Mouse (Mus musculus): Measurements from ENCODE around the gene Uxs1. TPM values are rescaled to one million over a fixed set of nuclear protein-coding genes. Genes with fewer than 3 reads are reported as not detected.

Uxs1 gene
- polyA plus RNA-seq, 1 experiment: 16.3 TPM

GRCm38 (mm10) chr1:43781195-43781594 is 46.4 kb downstream of the Uxs1 start:
- TF ChIP-seq POLR2A (IDR thresholded peaks at IDR 0.05; ENCODE audit: borderline replicate concordance, low read depth, low read length) (no peak), CTCF (IDR thresholded peaks at IDR 0.05; ENCODE audit: low read depth, low read length) (no peak)
- no peak overlapping the region for H3K4me3 ChIP-seq (ENCODE audit: insufficient read depth, low read length)
- no peak overlapping the region for H3K27ac ChIP-seq (ENCODE audit: insufficient read depth, low read depth, low read length)
- H3K4me1 ChIP-seq (ENCODE audit: control insufficient read depth, insufficient read depth, low read length): no peaks in the 10 kb centered on the region; the same call in 1 of the 2 replicates

GRCm38 (mm10) chr1:43776106-43776505 is 51.5 kb downstream of the Uxs1 start:
- H3K27ac ChIP-seq (ENCODE audit: insufficient read depth, low read depth, low read length): no peak overlapping the region
- no peaks in the 10 kb centered on the region for H3K4me1 ChIP-seq (ENCODE audit: control insufficient read depth, insufficient read depth, low read length)
- H3K4me3 ChIP-seq (ENCODE audit: insufficient read depth, low read length): no peak overlapping the region
- TF ChIP-seq CTCF (IDR thresholded peaks at IDR 0.05; ENCODE audit: low read depth, low read length) (no peak), POLR2A (IDR thresholded peaks at IDR 0.05; ENCODE audit: borderline replicate concordance, low read depth, low read length) (no peak)

GRCm38 (mm10) chr1:43774126-43774525 is 53.5 kb downstream of the Uxs1 start:
- no peak overlapping the region for H3K4me3 ChIP-seq (ENCODE audit: insufficient read depth, low read length)

GRCm38 (mm10) chr1:43772694-43773093 is 54.9 kb downstream of the Uxs1 start:
- Histone ChIP-seq H3K4me1 (ENCODE audit: control insufficient read depth, insufficient read depth, low read length) (no peaks in the 10 kb centered on the region), H3K27ac (ENCODE audit: insufficient read depth, low read depth, low read length) (no peak overlapping the region), H3K4me3 (ENCODE audit: insufficient read depth, low read length) (no peak overlapping the region)
- no peak for TF ChIP-seq CTCF (IDR thresholded peaks at IDR 0.05; ENCODE audit: low read depth, low read length)
- no peak for TF ChIP-seq POLR2A (IDR thresholded peaks at IDR 0.05; ENCODE audit: borderline replicate concordance, low read depth, low read length)

More at GRCm38 (mm10) chr1:43774126-43774525, 53.5 kb downstream of the Uxs1 start:
- TF ChIP-seq POLR2A (IDR thresholded peaks at IDR 0.05; ENCODE audit: borderline replicate concordance, low read depth, low read length): no peak
- no peak for TF ChIP-seq CTCF (IDR thresholded peaks at IDR 0.05; ENCODE audit: low read depth, low read length)
- no peaks in the 10 kb centered on the region for H3K4me1 ChIP-seq (ENCODE audit: control insufficient read depth, insufficient read depth, low read length)
- H3K27ac ChIP-seq (ENCODE audit: insufficient read depth, low read depth, low read length): no peak overlapping the region

GRCm38 (mm10) chr1:43770032-43770431 is 57.6 kb downstream of the Uxs1 start:
- H3K4me3 ChIP-seq (ENCODE audit: insufficient read depth, low read length): no peak overlapping the region
- no peak overlapping the region for H3K27ac ChIP-seq (ENCODE audit: insufficient read depth, low read depth, low read length)
- H3K4me1 ChIP-seq (ENCODE audit: control insufficient read depth, insufficient read depth, low read length): no peaks in the 10 kb centered on the region
- TF ChIP-seq CTCF (IDR thresholded peaks at IDR 0.05; ENCODE audit: low read depth, low read length) (no peak), POLR2A (IDR thresholded peaks at IDR 0.05; ENCODE audit: borderline replicate concordance, low read depth, low read length) (no peak)

GRCm38 (mm10) chr1:43769348-43769747 is 58.3 kb downstream of the Uxs1 start:
- Histone ChIP-seq H3K4me3 (ENCODE audit: insufficient read depth, low read length) (no peak overlapping the region), H3K27ac (ENCODE audit: insufficient read depth, low read depth, low read length) (no peak overlapping the region), H3K4me1 (ENCODE audit: control insufficient read depth, insufficient read depth, low read length) (no peaks in the 10 kb centered on the region)
- TF ChIP-seq POLR2A (IDR thresholded peaks at IDR 0.05; ENCODE audit: borderline replicate concordance, low read depth, low read length) (no peak), CTCF (IDR thresholded peaks at IDR 0.05; ENCODE audit: low read depth, low read length) (no peak)

- TF ChIP-seq CTCF (IDR thresholded peaks at IDR 0.05; ENCODE audit: low read depth, low read length) (no peak), POLR2A (IDR thresholded peaks at IDR 0.05; ENCODE audit: borderline replicate concordance, low read depth, low read length) (no peak)
- H3K4me1 ChIP-seq (ENCODE audit: control insufficient read depth, insufficient read depth, low read length): no peaks in the 10 kb centered on the region
- no peak overlapping the region for H3K4me3 ChIP-seq (ENCODE audit: insufficient read depth, low read length)
- H3K27ac ChIP-seq (ENCODE audit: insufficient read depth, low read depth, low read length): no peak overlapping the region
Observed at GRCm38 (mm10) chr1:43768385-43768990, 59.1 kb downstream of the Uxs1 start.

GRCm38 (mm10) chr1:43766328-43766727 is 61.3 kb downstream of the Uxs1 start:
- no peak overlapping the region for H3K4me3 ChIP-seq (ENCODE audit: insufficient read depth, low read length)
- H3K4me1 ChIP-seq (ENCODE audit: control insufficient read depth, insufficient read depth, low read length): no peaks in the 10 kb centered on the region
- TF ChIP-seq POLR2A (IDR thresholded peaks at IDR 0.05; ENCODE audit: borderline replicate concordance, low read depth, low read length) (no peak), CTCF (IDR thresholded peaks at IDR 0.05; ENCODE audit: low read depth, low read length) (no peak)
- H3K27ac ChIP-seq (ENCODE audit: insufficient read depth, low read depth, low read length): no peak overlapping the region

GRCm38 (mm10) chr1:43764481-43764880 is 63.1 kb downstream of the Uxs1 start:
- Histone ChIP-seq H3K27ac (ENCODE audit: insufficient read depth, low read depth, low read length) (no peak overlapping the region), H3K4me1 (ENCODE audit: control insufficient read depth, insufficient read depth, low read length) (no peaks in the 10 kb centered on the region)

GRCm38 (mm10) chr1:43760085-43760484 is 67.5 kb downstream of the Uxs1 start:
- Histone ChIP-seq H3K4me1 (ENCODE audit: control insufficient read depth, insufficient read depth, low read length) (peaks cover 3% of the 10 kb centered on the region), H3K27ac (ENCODE audit: insufficient read depth, low read depth, low read length) (no peak overlapping the region), H3K4me3 (ENCODE audit: insufficient read depth, low read length) (no peak overlapping the region)
- TF ChIP-seq POLR2A (IDR thresholded peaks at IDR 0.05; ENCODE audit: borderline replicate concordance, low read depth, low read length): no peak
- no peak for TF ChIP-seq CTCF (IDR thresholded peaks at IDR 0.05; ENCODE audit: low read depth, low read length)

More at GRCm38 (mm10) chr1:43764481-43764880, 63.1 kb downstream of the Uxs1 start:
- no peak overlapping the region for H3K4me3 ChIP-seq (ENCODE audit: insufficient read depth, low read length)
- TF ChIP-seq POLR2A (IDR thresholded peaks at IDR 0.05; ENCODE audit: borderline replicate concordance, low read depth, low read length) (no peak), CTCF (IDR thresholded peaks at IDR 0.05; ENCODE audit: low read depth, low read length) (no peak)
